Mouse (Mus musculus): ENCODE data around the gene Fgfr2.
"Not testable (repeated sequence)": the region's sequence is repeated elsewhere in the genome, so short reads cannot be mapped to it uniquely, and the experiment has no call there.

Gene Fgfr2

DNA sequence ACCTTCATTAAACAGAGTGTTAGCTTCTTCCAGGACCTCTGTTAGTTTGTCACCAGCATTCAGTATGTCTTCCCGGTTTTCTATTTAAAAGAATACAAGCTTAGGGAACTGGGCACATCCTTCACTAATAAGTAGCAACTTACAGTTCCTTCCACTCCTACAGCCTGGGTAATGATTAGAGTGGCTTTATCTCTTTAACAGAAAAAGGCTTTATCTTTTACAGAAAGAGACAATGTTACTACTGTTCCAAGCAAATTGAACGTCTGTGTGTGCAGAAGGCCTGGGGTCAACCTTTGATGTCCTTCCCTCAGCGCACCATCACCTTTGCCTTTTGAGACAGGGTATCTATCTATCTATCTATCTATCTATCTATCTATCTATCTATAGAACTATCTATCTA lies 2577.3 kb downstream of the Fgfr2 start:
- no peak for DNase-seq

- no peak for DNase-seq
These were observed 2577.7 kb downstream of the Fgfr2 start for GRCm38 (mm10) chr7:130545401-130545800.

DNA sequence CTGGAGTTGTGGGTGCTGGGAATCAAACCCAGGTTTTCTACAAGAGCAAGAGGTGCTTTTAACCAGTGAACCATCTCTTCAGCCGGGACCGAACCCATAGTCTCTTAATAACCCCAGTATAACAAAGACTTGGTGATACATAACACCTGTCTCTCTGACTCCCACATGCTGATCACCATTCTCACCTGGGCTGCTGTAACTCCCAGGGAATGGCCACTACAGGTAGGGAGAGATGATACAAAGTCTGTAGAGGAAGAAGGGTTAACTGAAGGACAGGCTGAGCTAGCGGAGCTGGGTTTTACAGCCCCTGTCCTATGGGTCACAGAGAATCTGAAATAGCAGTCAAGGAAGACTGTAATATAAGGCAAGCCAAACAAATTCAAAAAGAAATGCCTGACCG lies 2580.0 kb downstream of the Fgfr2 start:
- no peak for DNase-seq

- no peak for DNase-seq
These were observed 2583.0 kb downstream of the Fgfr2 start for GRCm38 (mm10) chr7:130540176-130540575.

GRCm38 (mm10) chr7:130537068-130537467 lies 2586.1 kb downstream of the Fgfr2 start:
- no peak for DNase-seq

GRCm38 (mm10) chr7:130535174-130535573 lies 2588.0 kb downstream of the Fgfr2 start:
- DNase-seq = no peak

GRCm38 (mm10) chr7:130533316-130534260 lies 2589.6 kb downstream of the Fgfr2 start:
- peak; percentile 95 to 98 for DNase-seq

GRCm38 (mm10) chr7:130531138-130531537 lies 2592.0 kb downstream of the Fgfr2 start:
- DNase-seq = not testable (repeated sequence)

DNA sequence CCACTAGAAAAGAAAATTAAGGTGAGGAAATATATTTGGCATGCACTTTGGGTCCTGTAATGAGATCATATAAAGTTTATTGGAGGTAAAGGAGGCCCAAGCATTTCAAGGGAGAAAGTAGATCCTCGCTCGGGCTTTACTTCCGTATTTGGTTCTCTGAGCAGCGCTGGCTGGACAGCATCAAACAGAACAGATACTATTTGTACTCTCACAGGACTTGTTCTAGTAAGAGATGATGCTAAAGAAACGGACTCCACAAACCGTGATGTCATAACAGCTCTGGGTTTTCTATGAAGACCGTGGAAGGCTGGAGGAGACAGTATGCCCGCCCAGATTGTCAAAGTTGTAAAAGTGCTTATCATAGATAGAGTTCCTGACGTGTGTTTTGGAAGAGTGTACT lies 2595.8 kb downstream of the Fgfr2 start:
- DNase-seq = no peak

DNA sequence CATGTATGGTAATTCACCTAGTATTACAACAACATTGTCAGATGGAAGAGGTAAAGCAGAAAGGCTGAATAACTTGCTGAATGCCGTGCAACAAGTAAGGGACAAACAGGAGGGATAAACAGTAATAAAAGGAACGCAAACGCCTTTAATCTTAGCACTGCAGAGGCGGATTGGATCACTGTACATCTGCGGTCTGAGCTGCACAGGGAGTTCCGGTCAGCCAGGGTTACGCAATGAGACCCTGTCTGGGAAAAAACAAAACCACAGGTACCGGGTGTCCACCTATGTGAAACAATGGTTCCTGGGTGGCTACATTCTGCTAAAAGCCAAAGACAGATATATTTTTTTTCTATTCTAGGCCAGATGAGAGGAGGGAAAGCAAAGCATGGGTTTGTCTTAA lies 2599.7 kb downstream of the Fgfr2 start:
- no peak for DNase-seq

DNA sequence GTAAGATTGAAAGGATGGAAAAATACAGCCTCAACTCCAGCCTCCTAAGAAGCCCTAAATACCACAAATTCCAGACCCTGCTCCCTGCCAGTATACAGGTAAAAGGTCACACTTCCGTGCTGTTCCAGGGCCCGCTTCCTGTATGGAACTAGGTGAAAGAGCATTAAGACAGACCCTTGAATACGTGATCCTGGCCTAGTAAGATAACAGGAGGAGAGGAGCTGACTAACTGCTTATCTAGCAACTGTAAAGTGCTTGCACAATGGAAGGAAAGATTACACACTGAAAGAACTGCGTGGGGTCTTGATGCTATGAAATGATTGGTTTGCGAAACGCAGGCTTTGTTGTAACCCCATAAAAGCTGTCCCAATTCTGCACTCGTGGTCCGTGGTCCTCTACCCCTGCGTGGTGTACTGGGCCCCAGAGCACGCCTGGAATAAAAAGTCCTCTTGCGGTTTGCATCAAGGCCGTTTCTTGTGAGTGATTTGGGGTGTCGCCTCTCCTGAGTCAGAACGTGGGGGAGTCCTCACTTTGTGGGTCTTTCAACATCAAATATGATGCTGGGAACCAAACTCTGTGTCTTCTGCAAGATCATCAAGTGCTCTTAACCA lies 2602.2 kb downstream of the Fgfr2 start:
- no peak for DNase-seq

GRCm38 (mm10) chr7:130520049-130520425 lies 2603.1 kb downstream of the Fgfr2 start, which contains the start of gene Ate1:
Ate1 (minus strand) TSS chr7:130520369.
- DNase-seq = no peak

DNA sequence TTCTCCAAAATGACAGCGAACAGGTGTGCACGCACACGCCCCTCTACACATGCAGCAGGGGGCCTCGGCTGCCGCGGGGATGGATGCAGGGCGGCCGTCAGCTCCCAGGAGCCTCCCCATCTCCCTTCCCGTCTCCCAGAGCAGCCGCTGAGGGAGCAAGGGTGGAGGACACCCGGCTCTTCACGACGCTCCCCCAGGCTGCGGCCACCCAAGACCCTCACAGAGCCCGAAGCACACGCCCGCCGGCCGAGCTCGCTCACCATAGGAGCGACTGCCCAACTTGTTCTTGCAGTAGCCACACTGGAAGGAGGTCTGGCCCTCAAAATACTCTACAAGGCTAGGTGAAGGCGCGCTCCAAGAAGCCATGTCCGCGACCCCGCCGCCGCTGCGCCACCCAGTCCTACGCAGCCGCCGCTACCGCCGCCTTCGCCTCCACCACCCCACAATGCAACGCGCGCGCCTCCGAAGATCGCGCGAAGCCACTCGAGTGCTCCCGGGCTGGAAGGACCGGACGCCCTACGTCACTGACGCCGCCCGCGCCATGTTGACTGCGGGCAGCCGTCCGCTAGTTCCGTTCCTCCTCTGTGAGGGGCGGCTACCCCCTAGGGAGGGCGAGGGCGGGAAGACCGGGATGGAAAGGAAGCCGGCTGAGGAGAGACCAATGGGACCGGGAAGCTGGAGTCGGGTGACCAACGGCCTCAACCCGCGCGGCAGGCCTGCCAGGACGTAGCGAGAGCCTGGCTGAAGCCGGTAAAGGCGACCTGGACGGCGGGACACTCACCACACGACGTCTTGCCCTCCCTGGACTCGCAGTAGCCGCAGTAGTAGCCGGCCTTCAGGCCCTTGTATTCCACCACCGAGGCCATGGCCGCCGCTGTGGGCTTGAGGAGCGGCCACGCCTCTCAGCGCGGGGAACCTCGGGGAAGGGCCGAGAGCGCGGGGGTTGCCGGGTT lies 2603.8 kb downstream of the Fgfr2 start:
- peak; percentile 99 for DNase-seq

GRCm38 (mm10) chr7:130518213-130519095 lies 2604.7 kb downstream of the Fgfr2 start:
- DNase-seq = peak; percentile 36 to 37

DNA sequence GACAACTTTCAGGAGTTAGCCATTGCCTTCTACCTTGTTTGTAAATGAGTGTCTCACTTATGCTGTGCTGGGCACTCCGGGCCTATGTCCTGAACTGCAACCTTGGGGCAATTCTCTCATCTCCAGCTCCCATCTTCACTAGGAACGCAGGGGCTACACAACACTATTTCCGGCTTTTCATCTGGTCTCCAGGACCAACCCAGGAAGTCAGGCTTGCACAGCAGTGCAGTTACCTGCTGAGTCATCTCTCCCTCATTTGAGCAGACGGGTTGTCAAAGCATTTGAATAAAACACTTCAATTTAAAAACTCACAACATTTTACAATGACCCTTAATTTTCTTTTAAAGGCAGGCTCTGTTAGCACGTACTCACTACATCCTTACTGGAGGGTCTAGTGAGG lies 2612.9 kb downstream of the Fgfr2 start:
- DNase-seq = no peak

GRCm38 (mm10) chr7:130503006-130503405 lies 2620.1 kb downstream of the Fgfr2 start:
- no peak for DNase-seq

- DNase-seq = no peak
These were observed 2621.7 kb downstream of the Fgfr2 start for GRCm38 (mm10) chr7:130501499-130501898.

- DNase-seq = no peak
These were observed 2629.8 kb downstream of the Fgfr2 start for GRCm38 (mm10) chr7:130493346-130493745.

DNA sequence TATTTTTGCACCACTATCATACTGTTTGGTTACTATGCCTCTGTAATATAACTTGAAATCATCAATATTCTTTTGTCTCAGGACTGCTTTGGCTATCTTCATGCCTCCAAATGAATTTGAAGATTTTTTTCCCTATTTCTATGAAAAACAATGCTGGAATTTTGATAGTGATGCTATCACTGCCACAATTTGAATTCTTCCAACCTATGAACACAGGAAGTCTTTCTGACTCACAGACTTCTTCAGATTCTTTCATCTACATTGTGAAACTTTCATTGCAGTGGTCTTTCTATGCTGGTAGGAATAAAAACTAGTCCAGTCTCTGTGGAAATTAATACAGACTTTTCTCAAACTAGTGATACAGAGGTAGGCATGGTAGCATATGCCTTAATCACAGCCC lies 2631.1 kb downstream of the Fgfr2 start:
- DNase-seq = no peak

DNA sequence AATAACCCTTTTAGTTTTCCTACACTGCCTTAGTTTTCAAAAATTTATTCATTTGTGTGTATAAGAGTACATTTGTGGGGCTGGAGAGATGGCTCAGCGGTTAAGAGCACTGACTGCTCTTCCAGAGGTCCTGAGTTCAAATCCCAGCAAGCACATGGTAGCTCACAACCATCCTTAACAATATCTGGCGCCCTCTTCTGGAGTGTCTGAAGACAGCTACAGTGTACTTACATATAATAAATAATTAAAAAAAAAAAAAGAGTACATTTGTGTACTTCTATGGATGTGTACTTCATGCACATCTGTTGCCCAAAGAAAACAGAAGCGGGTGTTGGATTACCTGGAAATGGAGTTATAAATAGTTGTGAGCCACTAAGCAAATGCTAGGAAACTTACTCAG lies 2644.1 kb downstream of the Fgfr2 start:
- DNase-seq = not testable (repeated sequence)

GRCm38 (mm10) chr7:130475970-130476369 lies 2647.2 kb downstream of the Fgfr2 start:
- DNase-seq = peak; percentile 67 to 75

GRCm38 (mm10) chr7:130473881-130474280 lies 2649.3 kb downstream of the Fgfr2 start:
- DNase-seq = no peak
